Mouse (Mus musculus) left cerebral cortex, postnatal 10 days (tissue): Measurements from ENCODE around the gene Olfr1412. TPM values are rescaled to one million over a fixed set of nuclear protein-coding genes. Genes with fewer than 3 reads are reported as not detected.
A peak's percentile ranks its signal among the peaks of the same experiment; 100 is the strongest.

Experiments used
- DNase-seq, 2 experiments: peaks; one replicate each; pipeline ENCODE4 v3.0.0; 2021 to 2022; ENCODE audit warnings: low spot score in 2 of 2, mixed read lengths in 1 of 2; ENCODE audit errors: extremely low spot score in 1 of 2
- intact Hi-C: fragments of 180-260 bp; cut with DNase I; formaldehyde crosslinking; loops from one replicate; pipeline ENCODE4 v1.15.1; 2025
- total RNA-seq, 2 experiments: library from RNA; stranded (reverse); gene quantifications; 2 replicates each; pipeline ENCODE4 v1.2.3; 2021

Gene Olfr1412
- total RNA-seq, 2 experiments from 2014 or later: not detected

DNA sequence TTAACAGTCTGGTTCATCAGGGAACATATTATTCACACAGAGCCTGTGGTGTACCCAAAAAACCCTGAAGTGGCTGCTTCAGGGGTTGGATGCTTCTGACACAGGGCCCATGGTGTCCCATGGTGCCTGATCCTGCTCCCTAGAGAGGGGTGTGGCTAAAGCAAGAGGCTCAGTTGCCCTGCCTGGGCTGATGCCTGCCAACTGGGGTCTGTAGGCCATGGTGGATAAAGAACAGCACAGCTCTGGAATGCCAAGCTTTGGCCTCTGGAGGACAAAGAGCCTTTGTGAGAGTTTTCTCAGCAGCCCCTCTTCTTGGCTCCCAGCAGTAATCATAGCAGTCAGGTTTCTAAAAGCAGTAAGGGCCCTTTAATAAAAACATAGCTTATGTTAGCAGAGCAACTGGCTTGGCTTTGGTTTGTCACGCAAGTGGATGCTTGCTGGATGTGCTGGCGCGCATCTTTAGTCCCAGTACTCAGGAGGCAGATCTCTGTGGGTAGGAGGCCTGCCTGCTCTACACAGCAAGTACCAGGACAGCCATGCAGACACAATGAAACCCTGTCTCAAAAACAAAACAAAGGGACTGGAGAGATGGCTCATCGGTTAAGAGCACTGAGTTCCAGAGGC lies 49.5 kb downstream of the Olfr1412 start:
- no peak for DNase-seq

GRCm38 (mm10) chr1:92636015-92636414 lies 50.4 kb downstream of the Olfr1412 start:
- DNase-seq: no peak
- intact Hi-C loops: no loop called here

More for the DNA sequence above, 49.5 kb downstream of the Olfr1412 start:
- intact Hi-C loops: no loop called here

DNA sequence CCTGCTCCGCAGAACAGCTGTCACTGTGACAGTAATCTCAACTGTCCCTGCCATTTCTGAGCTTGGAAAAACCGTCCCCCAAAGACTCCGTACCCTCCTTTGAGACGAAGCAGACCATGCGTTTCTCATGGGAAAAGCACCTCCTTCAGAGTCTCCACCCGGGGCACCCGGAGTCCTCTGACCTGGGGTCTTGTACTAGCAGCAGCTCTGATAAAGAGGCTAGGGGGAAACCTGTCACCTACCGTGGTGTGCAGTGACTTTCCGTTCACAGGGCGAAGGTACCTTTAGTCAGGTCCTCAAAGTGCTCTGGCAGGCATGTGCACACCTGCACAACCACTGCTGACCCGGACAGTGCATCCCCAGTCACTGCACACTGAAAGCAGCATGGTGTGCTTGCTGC lies 51.1 kb downstream of the Olfr1412 start:
- intact Hi-C loops: no loop called here
- no peak for DNase-seq

GRCm38 (mm10) chr1:92637501-92638172 lies 52.1 kb downstream of the Olfr1412 start:
- DNase-seq: no peak
- intact Hi-C loops: no loop called here

- intact Hi-C loops: no loop called here
- DNase-seq: no peak
Observed at GRCm38 (mm10) chr1:92638181-92638580, 52.6 kb downstream of the Olfr1412 start.

- intact Hi-C loops: no loop called here
- DNase-seq: no peak
Observed at GRCm38 (mm10) chr1:92638736-92639135, 53.2 kb downstream of the Olfr1412 start.

DNA sequence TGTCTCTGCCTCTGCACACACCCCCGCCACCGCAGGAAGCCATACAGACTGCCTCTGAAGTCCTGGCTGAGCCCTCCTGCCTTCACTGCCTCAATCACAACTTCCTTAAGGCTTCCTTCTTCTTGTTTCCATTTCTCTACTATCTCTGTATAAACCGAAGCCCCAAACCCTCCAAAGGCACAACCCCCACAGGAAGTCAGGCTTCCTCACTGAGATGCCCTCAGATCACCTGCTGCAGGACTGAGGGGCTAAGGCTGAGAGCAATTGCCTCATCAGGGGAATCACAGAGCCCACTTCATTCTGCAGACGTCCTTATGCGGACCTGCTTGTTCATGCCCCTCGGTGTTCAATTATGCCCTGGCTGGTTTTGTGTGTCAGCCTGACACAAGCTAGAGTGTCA lies 54.8 kb downstream of the Olfr1412 start:
- intact Hi-C loops: no loop called here
- peak in 1 of 2 experiments; percentile 14 for DNase-seq

Other genes with a start within 250 kb of the Olfr1412 start
- gene Ndufa10, start 111.9 kb upstream of the Olfr1412 start, total RNA-seq: 100 to 1,000 TPM; 195 to 216 TPM
- not detected for gene Olfr1416, start 100.7 kb upstream of the Olfr1412 start, total RNA-seq
- not detected for gene Olfr1415, start 89.7 kb upstream of the Olfr1412 start, total RNA-seq
- gene Olfr1414, start 67.1 kb upstream of the Olfr1412 start, total RNA-seq: not detected
- not detected for gene Olfr1413, start 14.5 kb upstream of the Olfr1412 start, total RNA-seq
- not detected for gene Olfr1411, start 8.6 kb downstream of the Olfr1412 start, total RNA-seq
- gene Olfr1410, start 20.0 kb downstream of the Olfr1412 start, total RNA-seq: not detected
- gene Olfr12, start 32.0 kb downstream of the Olfr1412 start, total RNA-seq: not detected
- gene Cops9, start 56.2 kb downstream of the Olfr1412 start, total RNA-seq: 100 to 1,000 TPM; 235 to 237 TPM
- not detected for gene Otos, start 63.1 kb downstream of the Olfr1412 start, total RNA-seq
- gene Gpc1, start 245.9 kb downstream of the Olfr1412 start, total RNA-seq: 100 to 1,000 TPM; 124 to 125 TPM